Mouse (Mus musculus) liver, postnatal 0 days (tissue): ENCODE results near the gene Gmcl1. TPM values are rescaled to one million over a fixed set of nuclear protein-coding genes. Genes with fewer than 3 reads are reported as not detected.

ENCODE experiments used
- ATAC-seq: fragments of 200-750 bp; cut with Nextera tagmentation; 2 replicates; pipeline ENCODE4 v1.8.0; 2017; ENCODE audit warnings: mild to moderate bottlenecking, moderate library complexity
- DNase-seq: peaks from one replicate; pipeline ENCODE4 v3.0.0-alpha.2; 2016
- H3K27ac ChIP-seq: fragments of 300-500 bp; sonication (generic); 2 replicates; pipeline ENCODE4 v1.5.1; 2014; ENCODE audit warnings: antibody characterized with exemption, moderate library complexity, mild to moderate bottlenecking, low read depth
- H3K27me3 ChIP-seq: fragments of 300-500 bp; sonication (generic); 2 replicates; pipeline ENCODE4 v1.6.1; 2014; ENCODE audit warnings: low read length, control low read depth, mixed read lengths; ENCODE audit not compliant: insufficient read depth
- H3K36me3 ChIP-seq: fragments of 300-500 bp; sonication (generic); replicated peaks from 2 replicates; pipeline ENCODE4 v1.6.1; 2014; ENCODE audit warnings: mild to moderate bottlenecking, control low read depth, low read length, moderate library complexity, mixed read lengths; ENCODE audit not compliant: insufficient read depth
- H3K4me1 ChIP-seq: fragments of 300-500 bp; sonication (generic); 2 replicates; pipeline ENCODE4 v1.6.1; 2014; ENCODE audit warnings: antibody characterized with exemption, mild to moderate bottlenecking, control low read depth; ENCODE audit not compliant: insufficient read depth
- H3K4me2 ChIP-seq: fragments of 300-500 bp; sonication (generic); 2 replicates; pipeline ENCODE4 v1.6.1; 2014; ENCODE audit warnings: low read depth, mild to moderate bottlenecking, low read length, moderate library complexity, mixed read lengths
- H3K4me3 ChIP-seq: fragments of 300-500 bp; sonication (generic); 2 replicates; pipeline ENCODE4 v1.5.1; 2014; ENCODE audit warnings: low read depth, low read length
- H3K9ac ChIP-seq: fragments of 300-500 bp; sonication (generic); replicated peaks from 2 replicates; pipeline ENCODE4 v1.6.1; 2014; ENCODE audit warnings: mild to moderate bottlenecking, moderate library complexity
- H3K9me3 ChIP-seq: fragments of 300-500 bp; sonication (generic); 2 replicates; pipeline ENCODE4 v1.6.1; 2016; ENCODE audit warnings: mild to moderate bottlenecking, control low read depth, low read length, mixed read lengths
- CTCF ChIP-seq: sonication (generic); IDR thresholded peaks from 2 replicates; pipeline ENCODE4 v1.5.1; 2016; ENCODE audit warnings: antibody characterized with exemption, low read depth
- EP300 ChIP-seq: IDR thresholded peaks from 2 replicates; pipeline ENCODE4 v1.6.1; 2016; ENCODE audit warnings: antibody characterized with exemption, low read depth, mild to moderate bottlenecking
- WGBS: fragments of 180-500 bp; shearing (Covaris S2); extraction: QIAGEN DNeasy Blood & Tissue Kit; methylation state at CpG from one replicate; pipeline ENCODE4 v1.1.7; 2014; ENCODE audit not compliant: insufficient replicate concordance; 5-methylcytosine and 5-hydroxymethylcytosine counted together
- polyA plus RNA-seq: library from polyadenylated mRNA; unstranded; fragments of >200 nt; fragmentation: Nextera tagmentation; extraction: Ambion mirVana; gene quantifications from 2 replicates; pipeline ENCODE4 v1.2.1, GENCODE M21; 2015

Gene Gmcl1
- polyA plus RNA-seq, 1 experiment from 2014 or later = 5.0 TPM

- H3K4me3 ChIP-seq = no peak overlapping the region
- 76% methylated on average over 3 of the region's 3 CpGs for WGBS
- peaks cover 24% of the 10 kb centered on the region for H3K36me3 ChIP-seq
- no peaks in the 10 kb centered on the region for H3K9me3 ChIP-seq
- TF ChIP-seq EP300 (no peak), CTCF (no peak)
- no peaks in the 10 kb centered on the region for H3K27me3 ChIP-seq
- H3K9ac ChIP-seq = no peak overlapping the region
- H3K4me2 ChIP-seq = no peak overlapping the region
- no peak overlapping the region for H3K27ac ChIP-seq
- ATAC-seq (no peak), DNase-seq (no peak)
- H3K4me1 ChIP-seq = peaks cover 18% of the 10 kb centered on the region
These were observed 88.3 kb downstream of the Gmcl1 start for GRCm38 (mm10) chr6:86644775-86645400.

Other genes starting within 250 kb of the Gmcl1 start
- gene Pcbp1, start 207.1 kb downstream of the Gmcl1 start, polyA plus RNA-seq = 206 and 208 TPM in 2 replicates
- 7.3 and 8.6 TPM in 2 replicates for gene Asprv1, start 105.2 kb downstream of the Gmcl1 start, polyA plus RNA-seq
- gene Mxd1, start 64.2 kb downstream of the Gmcl1 start, polyA plus RNA-seq = 19.1 and 22.0 TPM in 2 replicates
- gene Snrnp27, start 48.9 kb downstream of the Gmcl1 start, polyA plus RNA-seq = 40.5 and 41.1 TPM in 2 replicates
- gene Anxa4, start 60.2 kb upstream of the Gmcl1 start, polyA plus RNA-seq = 32.5 and 32.7 TPM in 2 replicates
- 1.9 and 2.2 TPM in 2 replicates for gene Aak1, start 116.1 kb upstream of the Gmcl1 start, polyA plus RNA-seq